Mouse (Mus musculus): Measurements from ENCODE around the gene Dhrs1.

Dhrs1 gene

GRCm38 (mm10) chr14:55721700-55722437 lies 23.6 kb downstream of the Dhrs1 start, which contains the start of gene Rabggta:
Gene Rabggta (minus strand): TSS chr14:55722263.
- peak; percentile 96 for DNase-seq (ENCODE audit: low read depth, low spot score)

- DNase-seq (ENCODE audit: low read depth, low spot score), result no peak
Observed at GRCm38 (mm10) chr14:55721076-55721475, 24.4 kb downstream of the Dhrs1 start.

GRCm38 (mm10) chr14:55720666-55721065 lies 24.8 kb downstream of the Dhrs1 start:
- no peak for DNase-seq (ENCODE audit: low read depth, low spot score)

GRCm38 (mm10) chr14:55719737-55720136 lies 25.8 kb downstream of the Dhrs1 start:
- DNase-seq (ENCODE audit: low read depth, low spot score), result no peak

- no peak for DNase-seq (ENCODE audit: low read depth, low spot score)
Observed at GRCm38 (mm10) chr14:55716884-55717283, 28.6 kb downstream of the Dhrs1 start.

- no peak for DNase-seq (ENCODE audit: low read depth, low spot score)
Observed at GRCm38 (mm10) chr14:55716271-55716670, 29.2 kb downstream of the Dhrs1 start.

- DNase-seq (ENCODE audit: low read depth, low spot score), result no peak
Observed at GRCm38 (mm10) chr14:55714893-55715292, 30.6 kb downstream of the Dhrs1 start.

GRCm38 (mm10) chr14:55713729-55714122 lies 31.8 kb downstream of the Dhrs1 start, which contains the start of gene Tgm1:
Gene Tgm1 (minus strand): TSS chr14:55713926.
- no peak for DNase-seq (ENCODE audit: low read depth, low spot score)

- DNase-seq (ENCODE audit: low read depth, low spot score), result no peak
Observed at GRCm38 (mm10) chr14:55713007-55713728, 32.3 kb downstream of the Dhrs1 start.

GRCm38 (mm10) chr14:55711786-55712185 lies 33.7 kb downstream of the Dhrs1 start:
- DNase-seq (ENCODE audit: low read depth, low spot score), result no peak

- no peak for DNase-seq (ENCODE audit: low read depth, low spot score)
Observed at GRCm38 (mm10) chr14:55709509-55709908, 36.0 kb downstream of the Dhrs1 start.

- DNase-seq (ENCODE audit: low read depth, low spot score), result no peak
Observed at GRCm38 (mm10) chr14:55707397-55707796, 38.1 kb downstream of the Dhrs1 start.

GRCm38 (mm10) chr14:55706051-55706600 lies 39.4 kb downstream of the Dhrs1 start:
- no peak for DNase-seq (ENCODE audit: low read depth, low spot score)

- no peak for DNase-seq (ENCODE audit: low read depth, low spot score)
Observed at GRCm38 (mm10) chr14:55702761-55703160, 42.7 kb downstream of the Dhrs1 start.

- no peak for DNase-seq (ENCODE audit: low read depth, low spot score)
Observed at GRCm38 (mm10) chr14:55701131-55701530, 44.4 kb downstream of the Dhrs1 start.

- DNase-seq (ENCODE audit: low read depth, low spot score), result no peak
Observed at GRCm38 (mm10) chr14:55697226-55697625, 48.3 kb downstream of the Dhrs1 start.

- DNase-seq (ENCODE audit: low read depth, low spot score), result no peak
Observed at GRCm38 (mm10) chr14:55689433-55689832, 56.1 kb downstream of the Dhrs1 start.
